Mouse (Mus musculus) myocyte (in vitro differentiated cells): ENCODE data around the gene Hist1h1a.

Source experiments
- E2F4 ChIP-seq: IDR thresholded peaks from one replicate; pipeline ENCODE4 v1.6.1; 2011; ENCODE audit warnings: mild to moderate bottlenecking, control low read depth, moderate library complexity; ENCODE audit not compliant: insufficient read depth
- MAX ChIP-seq: IDR thresholded peaks from one replicate; pipeline ENCODE4 v1.6.1; 2011; ENCODE audit warnings: low read depth, mild to moderate bottlenecking, control low read depth
- MYOD1 ChIP-seq, 3 experiments: IDR thresholded peaks; one replicate each; pipeline ENCODE4 v1.6.1; 2011; ENCODE audit warnings: control low read depth in 2 of 3, low read depth in 2 of 3, mild to moderate bottlenecking in 2 of 3, moderate library complexity in 1 of 3; ENCODE audit not compliant: insufficient read length in 2 of 3, control insufficient read depth in 1 of 3
- POLR2A ChIP-seq: IDR thresholded peaks from one replicate; pipeline ENCODE4 v1.6.1; 2011; ENCODE audit warnings: low read depth, mild to moderate bottlenecking, control low read depth, moderate library complexity; ENCODE audit not compliant: insufficient read length
- SRF ChIP-seq: IDR thresholded peaks from one replicate; pipeline ENCODE4 v1.6.1; 2011; ENCODE audit warnings: low read depth; ENCODE audit not compliant: control insufficient read depth, insufficient read length

DNA sequence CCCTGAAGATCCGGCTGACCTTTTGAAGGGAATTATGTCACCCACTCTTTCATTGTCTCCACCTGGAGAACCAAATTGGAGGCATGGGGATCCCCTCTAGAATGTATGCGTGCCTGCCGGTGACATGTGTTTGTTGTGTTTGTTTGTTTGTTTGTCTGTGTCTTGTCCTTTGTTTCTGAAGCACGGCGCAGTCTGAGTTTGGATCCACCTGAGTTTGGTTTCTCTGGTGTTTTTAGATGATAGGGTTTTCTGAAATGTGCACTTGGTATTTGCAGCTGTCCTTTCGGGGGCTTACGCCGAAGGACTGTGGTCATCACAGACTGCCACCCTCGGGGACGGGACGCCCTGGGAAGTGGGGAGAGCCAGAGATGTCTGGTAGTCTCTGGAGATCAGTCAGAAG, 46.3 kb upstream of the Hist1h1a start:
- TF ChIP-seq MAX (no peak), POLR2A (no peak), E2F4 (no peak), SRF (no peak), MYOD1 (IDR thresholded peaks at IDR 0.05; ENCODE audit: control insufficient read depth in 1 of 3, insufficient read length in 2 of 3, low read depth in 2 of 3) (no peak)
